Mouse (Mus musculus): ENCODE measurements around the gene Wasf1. TPM values are rescaled to one million over a fixed set of nuclear protein-coding genes. Genes with fewer than 3 reads are reported as not detected.

Gene Wasf1
- polyA plus RNA-seq (2014; fragmentation: Illumina TruSeq; extraction: RNeasy Lipid Tissue Mini Kit (QIAGEN cat#74804); ENCODE audit: low replicate concordance): 1.3 TPM

GRCm38 (mm10) chr10:40882831-40883643 is at the start of gene Wasf1, which contains the start of gene Cdc40:
Gene Wasf1, plus strand, starts transcription at chr10:40883475.
Gene Cdc40, minus strand, starts transcription at chr10:40883311.

Other genes with a start within 250 kb of the Wasf1 start
- gene Mettl24, start 200.2 kb upstream of the Wasf1 start, polyA plus RNA-seq (2014; fragmentation: Illumina TruSeq; extraction: RNeasy Lipid Tissue Mini Kit (QIAGEN cat#74804); ENCODE audit: low replicate concordance): not detected
- gene Cdc40, start 164 bp upstream of the Wasf1 start, polyA plus RNA-seq (2014; fragmentation: Illumina TruSeq; extraction: RNeasy Lipid Tissue Mini Kit (QIAGEN cat#74804); ENCODE audit: low replicate concordance): 42.2 TPM
- gene Gpr6, start 188.8 kb downstream of the Wasf1 start, polyA plus RNA-seq (2014; fragmentation: Illumina TruSeq; extraction: RNeasy Lipid Tissue Mini Kit (QIAGEN cat#74804); ENCODE audit: low replicate concordance): not detected